Mouse (Mus musculus): ENCODE results near the gene Gpr33.

Gpr33 gene

GRCm38 (mm10) chr12:52027963-52028362 lies at the start of gene Gpr33:
Gene Gpr33, minus strand, starts transcription at chr12:52028063.
- no peak for DNase-seq (ENCODE audit: inconsistent ontology term)

- peak; percentile 7 for DNase-seq (ENCODE audit: inconsistent ontology term)
These were observed 21.5 kb upstream of the Gpr33 start for GRCm38 (mm10) chr12:52049324-52049723.

DNA sequence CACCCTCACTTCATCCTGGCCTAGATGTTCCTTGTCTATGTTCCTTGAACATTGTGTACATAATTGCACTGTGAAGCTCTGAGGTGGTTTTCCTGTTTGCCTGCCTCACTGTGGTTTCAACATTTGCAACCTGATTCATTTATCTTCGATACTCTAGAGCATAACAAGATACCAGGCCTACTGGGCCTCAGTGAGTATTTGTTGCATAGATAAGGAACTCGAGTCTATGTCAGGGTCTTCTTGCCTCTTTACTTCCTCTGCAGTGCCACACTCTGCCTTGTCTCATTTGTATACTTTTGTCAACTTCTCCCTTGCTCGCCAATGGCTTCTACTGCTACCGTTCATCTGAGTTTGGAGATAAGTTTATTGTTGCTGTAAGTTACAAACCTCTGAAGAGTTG lies 18.5 kb upstream of the Gpr33 start:
- no peak for DNase-seq (ENCODE audit: inconsistent ontology term)

- peak; percentile 13 for DNase-seq (ENCODE audit: inconsistent ontology term)
These were observed 15.0 kb upstream of the Gpr33 start for GRCm38 (mm10) chr12:52042818-52043336.

GRCm38 (mm10) chr12:52038352-52038751 lies 10.5 kb upstream of the Gpr33 start:
- DNase-seq (ENCODE audit: inconsistent ontology term) = peak; percentile 33

- DNase-seq (ENCODE audit: inconsistent ontology term) = no peak
These were observed 7.1 kb upstream of the Gpr33 start for GRCm38 (mm10) chr12:52034956-52035355.

DNA sequence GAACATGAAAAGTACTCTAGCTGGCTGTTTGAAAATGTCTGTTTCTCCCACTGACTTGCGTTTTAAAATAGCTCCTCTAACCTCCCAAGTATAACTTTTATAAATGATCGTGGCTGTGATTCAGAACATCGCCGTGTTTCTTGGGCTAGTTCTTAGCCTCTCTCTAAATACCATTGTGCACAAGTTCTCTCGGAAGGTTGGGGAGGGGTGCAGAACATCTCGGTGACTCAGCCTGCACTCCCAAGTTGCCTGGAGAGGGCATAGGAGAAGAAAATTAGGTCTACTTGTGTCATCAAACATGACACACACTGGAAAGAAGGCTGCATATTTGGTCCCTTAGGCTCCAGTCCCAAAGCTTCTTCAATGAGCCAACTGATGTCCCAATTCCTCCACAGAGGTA lies 4.4 kb upstream of the Gpr33 start:
- DNase-seq (ENCODE audit: inconsistent ontology term) = no peak

DNA sequence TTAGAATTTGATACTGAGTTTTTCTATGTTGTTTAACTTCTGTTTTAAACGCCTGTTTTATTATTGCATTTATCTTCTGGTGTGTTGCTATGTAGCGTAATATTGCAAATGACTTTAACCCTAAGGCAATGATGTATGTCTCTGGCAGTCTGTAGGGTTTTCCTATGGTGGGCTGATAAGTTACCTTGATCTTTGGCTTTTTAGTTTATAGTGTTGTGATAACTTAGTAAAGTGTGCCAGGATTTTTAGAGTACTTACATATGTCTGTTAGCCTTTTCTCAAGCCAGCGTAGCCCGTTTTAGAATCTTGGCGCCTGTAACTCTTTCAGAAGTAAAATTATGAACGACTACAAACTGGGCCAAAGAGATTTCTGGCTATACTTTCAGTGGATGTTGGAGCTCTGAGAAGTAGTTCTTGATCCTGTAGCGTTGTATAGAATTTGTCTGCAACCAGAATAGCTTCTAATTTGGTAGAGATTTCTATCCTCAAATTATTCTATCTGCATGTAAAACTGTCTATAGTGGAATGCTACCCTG lies 13.3 kb downstream of the Gpr33 start:
- DNase-seq (ENCODE audit: inconsistent ontology term) = no peak

GRCm38 (mm10) chr12:52014044-52014443 lies 13.8 kb downstream of the Gpr33 start:
- no peak for DNase-seq (ENCODE audit: inconsistent ontology term)

DNA sequence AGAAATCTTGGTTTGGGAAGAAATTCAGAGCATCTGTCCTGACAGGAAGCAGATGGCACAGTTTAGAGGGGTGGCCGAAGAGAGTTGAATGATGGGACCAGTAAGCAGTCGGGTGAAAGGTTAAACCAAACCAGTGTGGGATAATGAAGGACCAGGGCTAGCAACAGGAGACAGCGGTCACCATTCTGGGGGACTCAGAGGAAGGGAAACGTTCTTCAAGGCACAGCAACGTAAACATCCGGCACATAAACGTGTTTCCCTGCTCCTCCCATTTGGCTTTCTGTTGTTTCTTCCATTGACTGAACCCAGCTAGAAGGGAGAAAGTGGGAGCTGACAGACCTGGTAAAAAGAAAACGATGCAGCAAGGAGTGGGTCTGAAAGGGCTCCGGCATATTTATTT lies 14.6 kb downstream of the Gpr33 start:
- DNase-seq (ENCODE audit: inconsistent ontology term) = no peak

DNA sequence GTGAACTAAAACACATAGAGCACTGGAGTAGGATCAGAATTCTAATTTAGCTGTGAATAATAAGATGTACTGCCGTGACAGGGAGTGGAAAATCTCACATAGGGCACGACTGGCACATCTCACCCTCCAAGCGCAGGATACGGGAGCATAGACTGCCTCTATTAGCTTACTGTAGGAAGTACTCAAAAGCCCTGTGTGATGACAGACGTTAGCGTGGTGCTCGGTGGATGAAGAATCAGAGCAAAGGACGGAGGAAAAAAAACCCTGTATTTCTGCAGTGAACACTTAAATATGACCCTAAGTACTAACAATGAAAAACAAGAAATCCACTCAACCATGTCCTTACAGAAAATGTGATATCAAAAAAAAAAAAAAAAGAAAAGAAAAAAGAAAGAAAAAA lies 15.7 kb downstream of the Gpr33 start:
- DNase-seq (ENCODE audit: inconsistent ontology term) = no peak

GRCm38 (mm10) chr12:52010630-52010961 lies 17.3 kb downstream of the Gpr33 start:
- DNase-seq (ENCODE audit: inconsistent ontology term) = peak; percentile 35

GRCm38 (mm10) chr12:52009928-52010629 lies 17.8 kb downstream of the Gpr33 start:
- DNase-seq (ENCODE audit: inconsistent ontology term) = peak; percentile 25

GRCm38 (mm10) chr12:52006633-52006994 lies 21.2 kb downstream of the Gpr33 start:
- no peak for DNase-seq (ENCODE audit: inconsistent ontology term)

GRCm38 (mm10) chr12:52005877-52006632 lies 21.8 kb downstream of the Gpr33 start, which contains the start of gene Dtd2:
Gene Dtd2, minus strand, starts transcription at chr12:52006501.
- peak; percentile 93 for DNase-seq (ENCODE audit: inconsistent ontology term)

- no peak for DNase-seq (ENCODE audit: inconsistent ontology term)
These were observed 25.1 kb downstream of the Gpr33 start for GRCm38 (mm10) chr12:52002746-52003145.

- DNase-seq (ENCODE audit: inconsistent ontology term) = peak; percentile 49
These were observed 26.3 kb downstream of the Gpr33 start for GRCm38 (mm10) chr12:52001544-52001943.

DNA sequence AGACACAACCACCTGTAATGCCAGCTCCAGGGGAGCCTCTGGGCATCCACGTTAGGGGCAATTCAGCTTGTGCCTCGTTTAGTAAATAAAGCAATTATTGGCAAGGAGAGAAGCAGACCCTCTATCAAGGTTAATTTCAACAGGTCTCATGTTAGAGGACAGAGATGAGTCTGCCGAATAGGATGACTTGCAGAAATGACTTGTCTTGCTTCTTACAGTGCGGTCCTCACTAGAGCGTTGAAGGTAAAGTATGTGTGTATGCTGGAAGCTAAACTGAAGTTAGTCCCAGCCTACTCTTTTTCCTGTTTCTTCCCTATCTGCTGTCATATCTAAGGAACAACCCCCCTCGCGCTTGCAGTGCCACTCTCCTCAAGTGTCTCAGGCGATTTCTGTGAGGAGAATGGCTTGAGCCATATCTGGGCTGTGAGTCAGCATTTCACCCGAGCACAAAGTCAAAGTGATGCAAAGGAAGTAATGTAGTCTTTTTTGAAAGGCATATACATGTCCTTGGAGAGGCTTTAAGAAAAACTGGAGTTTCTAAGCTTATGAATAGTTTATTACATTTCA lies 29.4 kb downstream of the Gpr33 start:
- no peak for DNase-seq (ENCODE audit: inconsistent ontology term)

DNA sequence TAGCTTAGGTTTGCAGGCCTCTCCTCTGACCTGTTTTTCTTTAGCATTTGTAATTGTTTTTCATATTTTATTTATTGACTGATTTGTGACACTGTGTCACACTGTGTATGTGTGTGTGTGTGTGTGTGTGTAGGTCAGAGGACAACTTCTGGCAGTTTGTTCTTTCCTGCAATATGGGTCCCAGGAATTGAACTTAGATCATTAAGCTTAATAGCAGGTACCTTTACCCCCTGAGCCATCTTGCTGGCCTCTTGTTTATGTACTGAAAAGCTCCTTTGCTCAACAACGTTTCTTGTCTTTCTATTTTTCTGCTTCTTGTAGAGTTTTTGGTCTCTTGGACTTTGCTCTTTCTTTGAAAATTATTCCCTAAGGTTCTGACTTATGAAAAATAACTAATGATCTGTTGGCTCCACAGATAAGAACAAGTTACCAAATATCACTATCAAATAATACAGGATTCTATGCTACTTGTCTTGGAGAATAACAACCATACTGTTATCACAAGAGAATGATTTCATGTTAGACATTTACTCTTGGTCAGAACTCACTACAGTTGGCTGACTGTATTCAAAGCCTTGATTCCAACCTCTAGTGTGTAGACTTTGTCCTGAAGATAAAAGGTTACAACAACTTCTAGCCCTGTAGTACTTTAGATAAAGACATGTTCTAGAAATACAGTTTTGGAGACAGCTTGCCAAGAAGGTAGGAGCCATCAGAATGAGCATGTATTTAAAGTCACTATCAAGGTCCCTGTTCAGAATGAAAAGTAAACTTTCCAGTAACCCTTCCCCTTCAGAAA lies 31.9 kb downstream of the Gpr33 start:
- no peak for DNase-seq (ENCODE audit: inconsistent ontology term)

GRCm38 (mm10) chr12:51990629-51991028 lies 37.2 kb downstream of the Gpr33 start:
- no peak for DNase-seq (ENCODE audit: inconsistent ontology term)

- DNase-seq (ENCODE audit: inconsistent ontology term) = peak; percentile 29
These were observed 39.3 kb downstream of the Gpr33 start for GRCm38 (mm10) chr12:51988536-51988935.

DNA sequence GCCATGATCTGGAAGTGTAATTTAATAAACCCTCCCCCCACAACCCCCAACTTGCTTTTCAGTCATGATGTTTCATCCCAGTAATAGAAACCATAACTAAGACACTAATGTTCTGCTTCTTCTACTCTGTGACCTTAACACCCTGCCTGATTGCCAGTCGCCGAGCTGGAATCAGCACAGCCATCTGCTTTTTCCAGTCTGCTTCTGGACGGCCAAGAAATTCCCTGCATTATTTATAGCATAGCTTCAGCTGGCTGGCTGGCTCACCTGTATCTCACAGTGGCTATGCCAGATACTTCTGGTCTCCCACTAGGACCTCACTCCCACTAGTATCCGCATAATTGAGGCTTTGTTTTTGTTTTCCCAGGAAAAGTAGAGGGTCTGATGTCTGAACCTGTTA lies 42.0 kb downstream of the Gpr33 start:
- DNase-seq (ENCODE audit: inconsistent ontology term) = no peak

Data from Muller cell, postnatal 12 days (primary cell).